Mouse (Mus musculus): ENCODE data around the gene Mmp28. TPM values are rescaled to one million over a fixed set of nuclear protein-coding genes. Genes with fewer than 3 reads are reported as not detected.

Mmp28 gene
- not detected in 2 replicates for total RNA-seq (2015; ENCODE audit: low replicate concordance)
- 1.7 TPM in 1 of 2 replicates, not detected in the other for total RNA-seq (2017; ENCODE audit: low replicate concordance)

GRCm38 (mm10) chr11:83462711-83463244 lies at the start of gene Mmp28:
Gene Mmp28, minus strand, starts transcription at chr11:83463071.
- ATAC-seq (replicated peaks; ENCODE audit: low FRiP score, poor library complexity, severe bottlenecking) = no peak

- no peak for ATAC-seq (replicated peaks; ENCODE audit: low FRiP score, poor library complexity, severe bottlenecking)
These were observed 46.6 kb upstream of the Mmp28 start for GRCm38 (mm10) chr11:83509521-83509920.

GRCm38 (mm10) chr11:83504308-83504707 lies 41.4 kb upstream of the Mmp28 start:
- ATAC-seq (replicated peaks; ENCODE audit: low FRiP score, poor library complexity, severe bottlenecking) = no peak

GRCm38 (mm10) chr11:83495571-83495970 lies 32.7 kb upstream of the Mmp28 start:
- no peak for ATAC-seq (replicated peaks; ENCODE audit: low FRiP score, poor library complexity, severe bottlenecking)

GRCm38 (mm10) chr11:83491488-83491887 lies 28.6 kb upstream of the Mmp28 start:
- no peak for ATAC-seq (replicated peaks; ENCODE audit: low FRiP score, poor library complexity, severe bottlenecking)

GRCm38 (mm10) chr11:83473235-83474016 lies 10.6 kb upstream of the Mmp28 start:
- ATAC-seq (replicated peaks; ENCODE audit: low FRiP score, poor library complexity, severe bottlenecking) = peak; percentile 21; the same call in 1 of the 2 replicates

GRCm38 (mm10) chr11:83472324-83473234 lies 9.7 kb upstream of the Mmp28 start, which contains the start of gene Taf15:
Gene Taf15, plus strand, starts transcription at chr11:83473086.
- ATAC-seq (replicated peaks; ENCODE audit: low FRiP score, poor library complexity, severe bottlenecking) = peak; percentile 90

GRCm38 (mm10) chr11:83471766-83472165 lies 8.9 kb upstream of the Mmp28 start:
- 0 out of 2 replicates have a peak, but pooled peaks have one; percentile 3 for ATAC-seq (replicated peaks; ENCODE audit: low FRiP score, poor library complexity, severe bottlenecking)

- ATAC-seq (replicated peaks; ENCODE audit: low FRiP score, poor library complexity, severe bottlenecking) = no peak
These were observed 5.9 kb upstream of the Mmp28 start for GRCm38 (mm10) chr11:83468765-83469164.

- ATAC-seq (replicated peaks; ENCODE audit: low FRiP score, poor library complexity, severe bottlenecking) = no peak
These were observed 4.3 kb upstream of the Mmp28 start for GRCm38 (mm10) chr11:83467120-83467652.

GRCm38 (mm10) chr11:83465976-83466375 lies 3.1 kb upstream of the Mmp28 start:
- no peak for ATAC-seq (replicated peaks; ENCODE audit: low FRiP score, poor library complexity, severe bottlenecking)

GRCm38 (mm10) chr11:83461462-83462027 lies 1.3 kb downstream of the Mmp28 start:
- ATAC-seq (replicated peaks; ENCODE audit: low FRiP score, poor library complexity, severe bottlenecking) = no peak

GRCm38 (mm10) chr11:83457912-83458601 lies 4.8 kb downstream of the Mmp28 start:
- no peak for ATAC-seq (replicated peaks; ENCODE audit: low FRiP score, poor library complexity, severe bottlenecking)

- ATAC-seq (replicated peaks; ENCODE audit: low FRiP score, poor library complexity, severe bottlenecking) = no peak
These were observed 5.6 kb downstream of the Mmp28 start for GRCm38 (mm10) chr11:83457257-83457656.

GRCm38 (mm10) chr11:83455608-83456007 lies 7.3 kb downstream of the Mmp28 start:
- ATAC-seq (replicated peaks; ENCODE audit: low FRiP score, poor library complexity, severe bottlenecking) = no peak

GRCm38 (mm10) chr11:83454548-83454947 lies 8.3 kb downstream of the Mmp28 start:
- no peak for ATAC-seq (replicated peaks; ENCODE audit: low FRiP score, poor library complexity, severe bottlenecking)

GRCm38 (mm10) chr11:83451281-83451680 lies 11.6 kb downstream of the Mmp28 start:
- no peak for ATAC-seq (replicated peaks; ENCODE audit: low FRiP score, poor library complexity, severe bottlenecking)

GRCm38 (mm10) chr11:83450550-83450949 lies 12.3 kb downstream of the Mmp28 start:
- no peak for ATAC-seq (replicated peaks; ENCODE audit: low FRiP score, poor library complexity, severe bottlenecking)

- no peak for ATAC-seq (replicated peaks; ENCODE audit: low FRiP score, poor library complexity, severe bottlenecking)
These were observed 13.6 kb downstream of the Mmp28 start for GRCm38 (mm10) chr11:83449298-83449697.

Measured in erythroid progenitor cell, adult 5-6 weeks (primary cell).